Mouse (Mus musculus) liver, embryonic 12.5 days (tissue): ENCODE data around the gene Lhx9. TPM values are rescaled to one million over a fixed set of nuclear protein-coding genes. Genes with fewer than 3 reads are reported as not detected.
"Not testable (repeated sequence)": the region's sequence is repeated elsewhere in the genome, so short reads cannot be mapped to it uniquely, and the experiment has no call there.

Experiments
- ATAC-seq: fragments of 200-750 bp; cut with Nextera tagmentation; 2 replicates; pipeline ENCODE4 v1.8.0; 2017; ENCODE audit warnings: moderate number of reproducible peaks, mild to moderate bottlenecking, moderate library complexity
- H3K27ac ChIP-seq: fragments of 300-500 bp; sonication (generic); 2 replicates; pipeline ENCODE4 v1.5.1; 2016; ENCODE audit warnings: mild to moderate bottlenecking
- H3K27me3 ChIP-seq: fragments of 300-500 bp; sonication (generic); replicated peaks from 2 replicates; pipeline ENCODE4 v1.6.1; 2016; ENCODE audit warnings: mild to moderate bottlenecking, moderate library complexity
- H3K36me3 ChIP-seq: fragments of 300-500 bp; sonication (generic); 2 replicates; pipeline ENCODE4 v1.6.1; 2016; ENCODE audit warnings: mild to moderate bottlenecking, moderate library complexity
- H3K4me1 ChIP-seq: fragments of 300-500 bp; sonication (generic); 2 replicates; pipeline ENCODE4 v1.6.1; 2016
- H3K4me2 ChIP-seq: fragments of 300-500 bp; sonication (generic); 2 replicates; pipeline ENCODE4 v1.6.1; 2016; ENCODE audit warnings: mild to moderate bottlenecking, moderate library complexity
- H3K4me3 ChIP-seq: fragments of 300-500 bp; sonication (generic); 2 replicates; pipeline ENCODE4 v1.5.1; 2016; ENCODE audit warnings: mild to moderate bottlenecking, moderate library complexity
- H3K9ac ChIP-seq: fragments of 300-500 bp; sonication (generic); 2 replicates; pipeline ENCODE4 v1.6.1; 2016; ENCODE audit warnings: mild to moderate bottlenecking, moderate library complexity
- H3K9me3 ChIP-seq: fragments of 300-500 bp; sonication (generic); replicated peaks from 2 replicates; pipeline ENCODE4 v1.6.1; 2016; ENCODE audit warnings: mild to moderate bottlenecking, moderate library complexity
- WGBS: fragments of 180-500 bp; shearing (Covaris S2); methylation state at CpG from one replicate; pipeline ENCODE4 v1.1.7; 2016; ENCODE audit not compliant: insufficient replicate concordance; 5-methylcytosine and 5-hydroxymethylcytosine counted together
- polyA plus RNA-seq: library from polyadenylated mRNA; unstranded; fragments of >200 nt; fragmentation: Nextera tagmentation; extraction: Ambion mirVana; gene quantifications from 2 replicates; pipeline ENCODE4 v1.2.1, GENCODE M21; 2016

Gene Lhx9
- polyA plus RNA-seq, result 0.54 and 0.80 TPM in 2 replicates

DNA sequence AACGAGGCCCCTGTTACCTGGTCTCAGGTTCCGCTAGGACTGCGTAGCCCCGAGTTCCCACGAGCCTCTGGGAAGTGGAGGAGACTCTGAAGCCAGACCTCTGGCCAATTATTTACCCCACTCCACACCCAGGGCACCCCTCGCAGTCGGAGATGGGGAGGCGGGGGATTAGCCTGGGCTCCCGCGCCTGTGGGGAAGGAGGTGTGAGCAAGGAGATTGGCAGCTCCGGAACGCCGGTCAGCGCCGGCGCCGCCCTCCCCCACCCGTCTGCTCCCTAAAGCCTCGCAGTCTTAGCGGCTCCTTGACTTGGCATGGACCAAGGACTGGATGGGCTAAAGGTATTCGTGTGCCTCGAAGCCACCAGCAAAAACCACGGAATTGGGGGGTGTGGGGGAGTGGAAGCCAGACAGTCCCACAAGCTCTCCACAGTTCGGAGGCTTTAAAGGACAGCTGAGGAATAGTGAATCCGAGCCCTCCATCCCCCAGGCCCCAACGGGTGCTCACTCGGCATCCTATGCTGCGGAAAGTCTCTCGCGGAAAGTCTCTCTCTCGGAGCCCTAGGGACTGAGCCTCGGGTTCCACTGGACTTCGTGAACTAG lies at the start of gene Lhx9:
Gene Lhx9 (minus strand): TSS at position 67 of the 599 bp plus-strand sequence.
- Histone ChIP-seq H3K4me1 (peaks cover 11% of the 10 kb centered on the region; the same call in 1 of the 2 replicates), H3K9ac (no peak within 1 kb of the TSS), H3K9me3 (no peaks in the 10 kb centered on the region), H3K27ac (no peak within 1 kb of the TSS), H3K4me3 (peak within 1 kb of the TSS; percentile 32), H3K36me3 (0 out of 2 replicates have a peak, but pooled peaks cover 3% of the 10 kb centered on the region), H3K27me3 (peaks cover 81% of the 10 kb centered on the region), H3K4me2 (peak within 1 kb of the TSS; percentile 55)
- WGBS, result 2% methylated on average over 33 of the region's 33 CpGs
- peak; percentile 37 for ATAC-seq

DNA sequence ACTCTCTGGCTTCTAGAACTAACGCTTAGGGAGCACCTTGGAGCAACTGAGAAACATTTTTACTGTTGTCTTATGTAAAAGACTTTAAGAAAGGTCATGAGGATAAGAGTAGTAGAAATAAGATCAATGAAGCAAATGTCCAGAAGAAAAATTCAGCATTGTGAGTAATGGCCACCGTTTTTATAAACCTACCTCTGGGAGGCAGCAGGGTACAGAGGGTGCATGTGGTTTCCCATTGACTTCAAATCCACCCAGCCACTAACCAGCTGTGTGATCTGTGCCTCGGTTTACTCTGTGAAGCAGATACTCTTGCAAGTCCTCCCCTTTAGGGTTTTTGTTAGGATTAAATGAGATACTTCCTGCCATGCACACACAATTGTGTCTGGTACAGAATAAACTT lies 47.7 kb upstream of the Lhx9 start:
- Histone ChIP-seq H3K4me3 (no peak overlapping the region), H3K4me1 (no peaks in the 10 kb centered on the region), H3K4me2 (no peak overlapping the region), H3K27ac (no peak overlapping the region), H3K9ac (no peak overlapping the region), H3K27me3 (no peaks in the 10 kb centered on the region), H3K36me3 (no peaks in the 10 kb centered on the region), H3K9me3 (no peaks in the 10 kb centered on the region)
- WGBS, result 54% methylated on average over 3 of the region's 3 CpGs
- ATAC-seq, result no peak

DNA sequence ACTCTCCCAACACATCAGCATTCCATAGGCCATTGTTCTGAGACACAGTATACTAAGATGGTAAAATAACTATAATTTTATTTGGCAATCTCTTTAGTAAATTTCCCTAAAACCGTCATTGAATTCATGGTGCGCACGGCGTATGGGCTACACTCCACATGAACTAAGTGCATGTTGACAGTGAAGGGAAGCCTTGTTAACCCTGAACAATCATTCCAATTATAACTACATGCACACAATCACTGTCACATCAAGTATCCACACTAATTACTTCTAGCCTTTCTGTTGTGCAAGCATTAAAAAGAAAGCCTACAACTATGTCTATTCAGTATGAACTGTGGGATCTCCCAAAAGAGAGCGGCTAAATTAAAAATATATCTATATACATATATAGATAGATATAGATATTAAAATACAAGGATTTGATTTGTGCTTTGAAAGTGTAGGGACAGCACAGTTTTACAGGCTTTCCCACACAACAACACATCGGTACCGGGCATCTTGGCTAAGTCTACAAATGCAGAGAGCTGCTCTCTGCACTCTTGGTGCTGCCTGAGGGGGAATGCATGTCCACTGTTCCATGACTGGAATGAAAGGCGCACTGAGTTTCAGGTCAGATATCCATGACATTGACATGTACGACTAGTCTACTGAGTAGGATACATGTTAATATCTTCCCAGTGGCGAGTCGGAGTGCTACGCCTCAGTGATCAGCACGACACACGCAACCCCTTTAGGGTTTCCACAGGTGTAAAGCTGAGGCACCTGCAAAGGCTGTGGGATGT lies 29.3 kb upstream of the Lhx9 start:
- no peak overlapping the region for H3K4me3 ChIP-seq
- no peaks in the 10 kb centered on the region for H3K36me3 ChIP-seq
- no peak overlapping the region for H3K27ac ChIP-seq
- no peaks in the 10 kb centered on the region for H3K4me1 ChIP-seq
- no peaks in the 10 kb centered on the region for H3K27me3 ChIP-seq
- ATAC-seq, result no peak
- H3K9ac ChIP-seq, result no peak overlapping the region
- no peaks in the 10 kb centered on the region for H3K9me3 ChIP-seq
- no peak overlapping the region for H3K4me2 ChIP-seq
- WGBS, result 88% methylated on average over 14 of the region's 14 CpGs

DNA sequence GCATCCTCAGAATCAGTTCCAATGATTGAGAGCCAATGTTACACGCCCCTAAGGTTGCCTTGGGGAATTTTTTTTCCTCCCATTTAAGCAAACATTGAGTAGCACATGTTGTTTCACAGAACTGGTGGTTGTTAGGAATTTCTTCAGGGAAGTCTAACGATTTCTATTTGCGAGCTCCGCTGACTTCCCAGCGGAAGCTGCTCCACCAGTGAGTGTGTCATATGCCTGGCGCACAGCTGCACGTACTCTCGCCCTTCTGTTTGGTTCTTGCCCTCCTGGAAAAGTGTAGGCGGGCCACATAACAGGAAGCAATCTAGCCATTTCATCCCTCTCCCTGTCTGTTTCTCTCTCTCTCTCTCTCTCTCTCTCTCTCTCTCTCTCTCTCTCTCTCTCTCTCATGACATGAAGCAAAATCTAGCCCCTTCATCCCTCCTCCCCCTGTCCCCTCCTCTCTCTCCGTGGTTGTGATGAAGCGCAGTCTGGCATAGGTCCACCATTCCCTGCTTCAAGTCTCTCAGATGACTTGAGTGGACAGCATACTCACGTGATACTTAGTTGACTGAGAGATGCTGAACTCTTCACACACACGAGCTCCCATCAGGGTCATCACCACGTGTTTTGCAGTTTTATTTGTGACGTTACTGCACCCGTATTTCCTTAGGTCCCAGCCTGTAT lies 28.1 kb upstream of the Lhx9 start:
- Histone ChIP-seq H3K9ac (no peak overlapping the region), H3K27me3 (no peaks in the 10 kb centered on the region), H3K27ac (no peak overlapping the region), H3K4me3 (no peak overlapping the region), H3K36me3 (no peaks in the 10 kb centered on the region), H3K4me1 (no peaks in the 10 kb centered on the region), H3K9me3 (no peaks in the 10 kb centered on the region), H3K4me2 (no peak overlapping the region)
- 65% methylated on average over 16 of the region's 16 CpGs for WGBS
- ATAC-seq, result no peak

DNA sequence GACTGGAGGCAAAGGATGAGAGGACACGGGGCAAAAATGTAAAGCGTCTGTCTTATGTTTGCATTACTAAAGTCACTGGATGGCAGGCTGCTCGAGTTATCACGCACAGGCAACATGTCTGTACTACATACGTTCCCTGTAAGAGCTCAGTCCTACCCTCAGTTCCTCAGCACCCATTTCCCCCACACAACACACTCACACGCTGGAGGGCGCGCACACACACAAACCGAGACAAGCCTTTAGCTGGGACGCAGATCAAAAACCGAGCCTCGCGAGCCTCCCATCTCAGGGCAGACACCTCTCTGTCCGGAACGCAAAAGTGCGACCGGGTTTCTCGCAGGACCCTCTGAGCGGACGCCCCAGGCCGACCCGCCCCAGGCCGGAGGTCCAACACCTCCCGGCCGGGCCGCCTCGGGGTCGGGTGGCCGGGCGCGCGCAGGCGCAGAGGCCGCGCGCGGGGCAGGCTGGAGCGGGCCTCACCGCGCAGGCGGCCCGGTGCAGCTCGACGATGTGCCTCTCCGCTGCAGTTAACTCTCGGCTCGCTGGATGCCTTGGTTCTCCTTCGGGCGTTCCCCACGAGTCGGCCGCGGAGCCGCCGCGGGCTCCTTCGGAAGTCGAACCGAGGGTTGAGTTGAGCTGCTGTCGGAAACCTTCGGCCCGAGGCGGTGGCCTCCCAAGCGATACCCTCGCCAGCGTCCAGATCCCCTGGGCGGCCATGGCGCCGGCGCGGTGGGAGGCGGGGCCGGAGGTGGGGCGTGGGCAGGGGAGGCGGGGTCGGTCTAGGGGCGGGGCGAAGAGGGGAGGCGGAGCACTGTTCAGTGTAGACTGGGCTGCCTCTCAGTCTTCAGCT lies 7.9 kb upstream of the Lhx9 start, which contains the start of gene 2310009B15Rik:
Gene 2310009B15Rik (minus strand): TSS at position 752 of the 850 bp plus-strand sequence.
- H3K9ac ChIP-seq, result peak within 1 kb of the TSS; percentile 55
- not testable (repeated sequence) for H3K9me3 ChIP-seq, H3K36me3 ChIP-seq, H3K27me3 ChIP-seq
- H3K4me2 ChIP-seq, result peak within 1 kb of the TSS; percentile 63
- H3K4me1 ChIP-seq, result peaks cover 14% of the 10 kb centered on the region
- ATAC-seq, result peak; percentile 99
- peak within 1 kb of the TSS; percentile 60; the same call in 1 of the 2 replicates for H3K27ac ChIP-seq
- under 1% methylated on average over 51 of the region's 79 CpGs for WGBS
- peak within 1 kb of the TSS; percentile 58 for H3K4me3 ChIP-seq

DNA sequence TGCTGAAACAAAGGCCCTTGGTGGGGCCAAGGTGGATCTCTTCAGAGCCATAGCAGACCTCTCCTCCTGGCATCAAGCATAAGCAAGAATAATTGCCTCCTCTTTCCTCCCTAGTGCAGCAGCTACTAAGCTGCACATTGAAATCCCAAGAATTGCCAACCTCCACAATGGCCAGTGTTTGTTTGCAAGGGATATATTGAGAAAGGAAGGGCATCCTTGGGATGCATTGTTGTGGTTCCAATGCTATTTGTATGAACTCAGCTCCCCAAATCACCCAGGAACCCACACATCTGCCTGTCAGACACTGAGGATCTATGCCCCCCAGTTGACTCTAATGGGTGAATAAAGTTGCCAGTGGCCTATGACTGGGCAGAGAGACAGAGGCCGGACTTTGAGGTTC lies 2.4 kb upstream of the Lhx9 start:
- Histone ChIP-seq H3K27ac (no peak overlapping the region), H3K9me3 (no peaks in the 10 kb centered on the region), H3K9ac (no peak overlapping the region), H3K4me2 (no peak overlapping the region), H3K36me3 (0 out of 2 replicates have a peak, but pooled peaks cover 5% of the 10 kb centered on the region), H3K27me3 (peaks cover 58% of the 10 kb centered on the region), H3K4me3 (no peak overlapping the region), H3K4me1 (peaks cover 18% of the 10 kb centered on the region)
- no peak for ATAC-seq
- 63% methylated on average over 1 of the region's 1 CpGs for WGBS

DNA sequence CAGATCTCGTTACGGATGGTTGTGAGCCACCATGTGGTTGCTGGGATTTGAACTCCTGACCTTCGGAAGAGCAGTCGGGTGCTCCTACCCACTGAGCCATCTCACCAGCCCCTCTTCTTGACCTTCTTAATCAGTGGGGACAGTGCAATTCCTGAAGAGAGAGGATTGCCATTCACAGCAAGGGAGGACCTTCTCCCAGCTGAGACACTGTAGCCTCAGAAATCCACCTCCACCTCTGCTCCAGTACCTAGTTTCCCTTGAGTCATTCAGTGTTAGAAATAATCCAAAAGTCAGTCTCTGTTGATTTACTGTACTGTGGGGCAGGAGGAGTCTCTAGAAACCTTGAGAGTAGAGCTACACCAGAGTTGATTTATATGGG lies 1.8 kb upstream of the Lhx9 start:
- ATAC-seq, result no peak
- Histone ChIP-seq H3K9me3 (no peaks in the 10 kb centered on the region), H3K27ac (no peak overlapping the region), H3K4me1 (peaks cover 14% of the 10 kb centered on the region), H3K27me3 (peaks cover 65% of the 10 kb centered on the region), H3K4me3 (no peak overlapping the region), H3K4me2 (no peak overlapping the region), H3K9ac (no peak overlapping the region), H3K36me3 (0 out of 2 replicates have a peak, but pooled peaks cover 5% of the 10 kb centered on the region)
- 71% methylated on average over 2 of the region's 4 CpGs for WGBS

DNA sequence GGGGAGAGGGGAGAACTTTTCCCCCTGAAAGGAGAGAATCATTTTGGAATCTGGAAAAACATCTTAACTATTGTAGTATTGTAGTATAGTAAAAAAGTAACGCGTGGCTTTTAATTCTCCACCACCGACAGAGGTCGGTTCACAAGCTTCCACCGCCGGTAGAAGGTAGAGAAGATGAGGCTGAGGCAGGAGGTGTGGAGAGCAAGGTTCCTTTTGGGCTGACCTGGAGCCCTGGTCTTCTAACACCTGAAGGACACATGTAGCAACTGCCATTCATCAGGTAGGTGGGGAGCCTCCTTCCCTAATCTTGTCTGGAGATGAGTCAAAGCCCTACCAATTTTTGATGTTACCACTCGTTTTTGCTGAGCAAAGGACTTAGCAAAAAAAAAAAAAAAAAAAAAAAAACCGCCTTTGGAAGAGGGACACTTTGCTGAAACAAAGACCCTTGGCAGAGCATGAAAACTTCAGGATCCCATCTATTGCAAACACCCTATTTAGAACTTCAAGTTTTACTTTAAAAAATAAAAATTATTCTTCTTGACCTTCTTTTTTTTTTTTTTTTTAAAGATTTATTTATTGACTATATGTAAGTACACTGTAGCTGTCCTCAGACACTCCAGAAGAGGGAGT lies 1.3 kb upstream of the Lhx9 start:
- no peak overlapping the region for H3K27ac ChIP-seq
- no peak for ATAC-seq
- H3K4me2 ChIP-seq, result no peak overlapping the region
- peaks cover 70% of the 10 kb centered on the region for H3K27me3 ChIP-seq
- H3K4me1 ChIP-seq, result peaks cover 10% of the 10 kb centered on the region; the same call in 1 of the 2 replicates
- no peaks in the 10 kb centered on the region for H3K9me3 ChIP-seq
- H3K4me3 ChIP-seq, result no peak overlapping the region
- WGBS, result 8% methylated on average over 8 of the region's 8 CpGs
- no peak overlapping the region for H3K9ac ChIP-seq
- H3K36me3 ChIP-seq, result 0 out of 2 replicates have a peak, but pooled peaks cover 3% of the 10 kb centered on the region

DNA sequence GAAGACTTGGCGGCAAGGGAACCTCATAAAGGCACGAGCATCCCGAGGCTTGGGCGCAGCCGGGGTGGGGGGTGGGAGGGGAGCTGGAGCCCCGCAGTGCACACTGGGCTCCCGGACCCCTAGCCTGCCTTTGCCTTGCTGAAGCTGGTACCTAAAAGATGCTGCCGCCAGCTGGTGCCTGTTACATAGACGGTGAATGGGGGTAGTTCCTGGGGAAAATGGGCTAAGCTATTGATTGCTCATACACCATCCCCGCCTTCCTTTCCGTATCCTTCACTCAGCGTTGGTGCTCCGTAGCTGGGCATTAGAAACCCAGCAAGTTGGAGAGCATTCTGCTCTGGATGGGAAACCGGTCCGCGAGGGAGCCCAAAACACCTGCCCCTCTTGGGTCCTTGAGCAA lies 351 bp downstream of the Lhx9 start:
- Histone ChIP-seq H3K4me2 (peak overlapping the region; percentile 55), H3K4me3 (peak overlapping the region; percentile 32), H3K9me3 (no peaks in the 10 kb centered on the region), H3K27ac (no peak overlapping the region), H3K9ac (no peak overlapping the region), H3K36me3 (0 out of 2 replicates have a peak, but pooled peaks cover 3% of the 10 kb centered on the region), H3K27me3 (peaks cover 86% of the 10 kb centered on the region), H3K4me1 (peaks cover 16% of the 10 kb centered on the region; the same call in 1 of the 2 replicates)
- ATAC-seq, result peak; percentile 14; the same call in 1 of the 2 replicates
- WGBS, result 2% methylated on average over 16 of the region's 16 CpGs

DNA sequence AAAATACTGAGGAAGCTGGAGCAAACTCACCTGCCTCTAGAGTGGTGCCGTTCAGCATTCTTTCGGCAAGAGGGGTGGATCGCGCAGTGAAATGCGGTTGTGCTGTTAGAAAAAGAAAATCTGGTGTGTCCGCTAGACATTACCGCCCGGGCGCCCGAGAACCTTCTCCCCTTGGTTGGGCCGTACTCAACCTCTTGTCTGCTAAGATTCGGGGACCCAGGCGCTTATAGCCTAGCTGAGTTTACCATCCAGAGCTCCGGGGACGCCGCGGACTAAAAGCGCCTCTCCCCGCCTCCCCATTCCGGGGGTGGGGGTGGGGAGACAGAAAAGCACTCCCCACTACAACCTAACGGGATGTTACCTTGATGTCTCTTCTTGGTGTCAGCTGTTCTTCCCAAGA lies 1.2 kb downstream of the Lhx9 start:
- peaks cover 95% of the 10 kb centered on the region for H3K27me3 ChIP-seq
- ATAC-seq, result no peak
- peak overlapping the region; percentile 24 for H3K4me2 ChIP-seq
- WGBS, result 2% methylated on average over 21 of the region's 21 CpGs
- 0 out of 2 replicates have a peak, but pooled peaks cover 3% of the 10 kb centered on the region for H3K36me3 ChIP-seq
- no peaks in the 10 kb centered on the region for H3K9me3 ChIP-seq
- H3K4me1 ChIP-seq, result peaks cover 16% of the 10 kb centered on the region; the same call in 1 of the 2 replicates
- 0 out of 2 replicates have a peak overlapping the region, but pooled peaks have one; percentile 4 for H3K4me3 ChIP-seq
- no peak overlapping the region for H3K9ac ChIP-seq
- H3K27ac ChIP-seq, result no peak overlapping the region

DNA sequence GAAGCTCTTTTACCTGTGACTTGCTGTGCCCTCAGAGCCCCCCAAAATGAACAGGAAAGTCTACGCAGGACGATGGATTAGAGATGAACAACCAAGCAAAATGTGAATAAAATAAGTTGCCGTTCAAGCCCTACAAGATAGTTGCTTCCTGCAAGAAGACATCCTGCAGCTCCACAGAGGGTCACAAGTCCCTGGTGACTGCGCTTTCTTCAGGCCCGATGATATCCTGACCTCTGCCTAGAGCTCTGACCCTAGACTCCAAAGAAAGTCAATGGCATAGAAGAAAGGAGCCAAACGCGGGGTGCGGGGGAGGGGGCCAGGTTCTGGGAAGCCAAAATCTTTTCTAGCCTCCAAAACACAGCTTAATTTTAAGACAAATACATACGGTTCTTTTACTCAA lies 1.8 kb downstream of the Lhx9 start:
- Histone ChIP-seq H3K4me1 (peaks cover 20% of the 10 kb centered on the region; the same call in 1 of the 2 replicates), H3K36me3 (0 out of 2 replicates have a peak, but pooled peaks cover under 1% of the 10 kb centered on the region), H3K4me2 (no peak overlapping the region), H3K27me3 (peaks cover 99% of the 10 kb centered on the region), H3K9ac (no peak overlapping the region), H3K9me3 (no peaks in the 10 kb centered on the region), H3K4me3 (no peak overlapping the region), H3K27ac (no peak overlapping the region)
- no peak for ATAC-seq
- 9% methylated on average over 9 of the region's 9 CpGs for WGBS
